Mouse (Mus musculus) CH12.LX (cell line): ENCODE measurements around the gene Atp8b4. TPM values are rescaled to one million over a fixed set of nuclear protein-coding genes. Genes with fewer than 3 reads are reported as not detected.

Experiments
- DNase-seq: peaks from one replicate; pipeline ENCODE4 v3.0.0-alpha.2; 2013; ENCODE audit errors: extremely low read depth
- H3K27ac ChIP-seq: 2 replicates; pipeline ENCODE4 v1.5.1; 2012; ENCODE audit warnings: low read depth, mild to moderate bottlenecking, control low read depth, moderate library complexity; ENCODE audit not compliant: insufficient read depth
- H3K27me3 ChIP-seq: replicated peaks from 2 replicates; pipeline ENCODE3; 2012; ENCODE audit warnings: inconsistent platforms
- H3K36me3 ChIP-seq, 2 experiments: replicated peaks in 1 of 2; 2 replicates each; pipeline versions ENCODE3 to v1.6.1; 2012; ENCODE audit warnings: inconsistent platforms in 1 of 2, low read length in 1 of 2, mild to moderate bottlenecking in 1 of 2, mixed read lengths in 1 of 2, moderate library complexity in 1 of 2; ENCODE audit not compliant: control insufficient read depth in 1 of 2, insufficient read depth in 1 of 2
- H3K4me1 ChIP-seq, 2 experiments: 2 replicates each; pipeline ENCODE4 v1.6.1; 2012; ENCODE audit warnings: inconsistent platforms in 1 of 2, moderate library complexity in 1 of 2; ENCODE audit not compliant: insufficient read depth in 2 of 2, control insufficient read depth in 1 of 2
- H3K4me2 ChIP-seq: 2 replicates; pipeline ENCODE4 v1.6.1; 2012; ENCODE audit warnings: low read depth, mild to moderate bottlenecking, control low read depth; ENCODE audit not compliant: poor library complexity, insufficient read depth, severe bottlenecking
- H3K4me3 ChIP-seq, 3 experiments: fragments of 150-350 bp in 1 of 3; sonication (generic) in 1 of 3; replicated peaks in 1 of 3; 2 replicates each; pipeline versions ENCODE3 to v1.5.1; 2011 to 2012; ENCODE audit warnings: low read depth in 2 of 3, low read length in 2 of 3, mild to moderate bottlenecking in 2 of 3, moderate library complexity in 2 of 3, control low read depth in 1 of 3, improper control_type of control experiment in 1 of 3, inconsistent platforms in 1 of 3, mixed read lengths in 1 of 3; ENCODE audit not compliant: poor library complexity in 1 of 3
- H3K79me2 ChIP-seq: replicated peaks from 2 replicates; pipeline ENCODE4 v1.6.1; 2012; ENCODE audit warnings: mild to moderate bottlenecking, moderate library complexity; ENCODE audit not compliant: control insufficient read depth, poor library complexity, insufficient read depth, severe bottlenecking; ENCODE audit errors: extremely low read depth
- H3K9ac ChIP-seq: 2 replicates; pipeline ENCODE4 v1.6.1; 2012; ENCODE audit warnings: low read depth, mild to moderate bottlenecking, control low read depth, moderate library complexity; ENCODE audit not compliant: insufficient read depth
- H3K9me3 ChIP-seq: replicated peaks from 2 replicates; pipeline ENCODE3; 2012; ENCODE audit warnings: low read length, inconsistent platforms, mixed read lengths
- CTCF ChIP-seq, 2 experiments: IDR thresholded peaks in 1 of 2; conservative IDR thresholded peaks in 1 of 2; 2 replicates each; pipeline ENCODE4 v1.5.1; 2011 to 2012; ENCODE audit warnings: low read depth in 2 of 2, low read length in 2 of 2, improper control_type of control experiment in 1 of 2, inconsistent platforms in 1 of 2, mild to moderate bottlenecking in 1 of 2, moderate library complexity in 1 of 2
- IRF4 ChIP-seq: IDR thresholded peaks from 2 replicates; pipeline ENCODE4 v1.6.1; 2014; ENCODE audit warnings: low read depth, mild to moderate bottlenecking, inconsistent platforms, low read length, improper control_type of control experiment
- JUN ChIP-seq: IDR thresholded peaks from 2 replicates; pipeline ENCODE4 v1.6.1; 2011; ENCODE audit warnings: low read depth, mild to moderate bottlenecking, low read length, improper control_type of control experiment, moderate library complexity; ENCODE audit not compliant: insufficient read depth
- MAX ChIP-seq: IDR thresholded peaks from 2 replicates; pipeline ENCODE4 v1.6.1; 2011; ENCODE audit warnings: low read length, improper control_type of control experiment
- NRF1 ChIP-seq: IDR thresholded peaks from 2 replicates; pipeline ENCODE4 v1.6.1; 2014; ENCODE audit warnings: low read depth, mild to moderate bottlenecking, inconsistent platforms, low read length, improper control_type of control experiment, moderate library complexity
- PAX5 ChIP-seq: IDR thresholded peaks from 2 replicates; pipeline ENCODE4 v1.6.1; 2012; ENCODE audit warnings: low read length, inconsistent platforms, mixed read lengths
- POLR2A ChIP-seq: IDR thresholded peaks from 2 replicates; pipeline ENCODE4 v1.6.1; 2011; ENCODE audit warnings: low read depth, mild to moderate bottlenecking, improper control_type of control experiment, low read length
- SMC3 ChIP-seq: IDR thresholded peaks from 2 replicates; pipeline ENCODE4 v1.6.1; 2011; ENCODE audit warnings: low read depth, low read length, improper control_type of control experiment
- TBP ChIP-seq: conservative IDR thresholded peaks from 2 replicates; pipeline ENCODE4 v1.6.1; 2011; ENCODE audit warnings: low read depth, low read length, improper control_type of control experiment
- TCF12 ChIP-seq: IDR thresholded peaks from 2 replicates; pipeline ENCODE4 v1.6.1; 2014; ENCODE audit warnings: low read depth, mild to moderate bottlenecking, inconsistent platforms, low read length, improper control_type of control experiment
- ZMIZ1 ChIP-seq: IDR thresholded peaks from 2 replicates; pipeline ENCODE4 v1.6.1; 2012; ENCODE audit warnings: low read depth, mild to moderate bottlenecking, inconsistent platforms, low read length, improper control_type of control experiment
- ZNF384 ChIP-seq: IDR thresholded peaks from 2 replicates; pipeline ENCODE4 v1.6.1; 2012; ENCODE audit warnings: low read depth, low read length, improper control_type of control experiment, inconsistent platforms
- dilution Hi-C: fragments of 300-500 bp; cut with MboI; formaldehyde crosslinking; loops from 2 replicates; pipeline ENCODE4 v1.14.3; 2020; ENCODE audit warnings: low sequenced_read_pairs; ENCODE audit not compliant: extremely low pct_unique_long_range_greater_than_20kb, extremely low pct_ligation_motif_present
- in situ Hi-C: fragments of 300-500 bp; cut with MboI; formaldehyde crosslinking; loops from 3 replicates; pipeline ENCODE4 v1.14.3; 2019; ENCODE audit warnings: low sequenced_read_pairs, low pct_ligation_motif_present, low pct_unique_long_range_greater_than_20kb, mixed read lengths
- polyA plus RNA-seq: library from polyadenylated mRNA; unstranded; fragments of >175 nt; gene quantifications from 2 replicates; pipeline ENCODE4 v1.2.1, GENCODE M21; 2012; ENCODE audit warnings: low read depth; ENCODE audit not compliant: insufficient read length
- total RNA-seq, 2 experiments: library from RNA; depleted of rRNA; stranded (reverse); fragments of 300-350 nt in 1 of 2; fragments of >200 nt in 1 of 2; gene quantifications; 2 replicates each; pipeline ENCODE4 v1.2.3; 2012 to 2014

Gene Atp8b4
- total and polyA plus RNA-seq, 3 experiments, result 0.50 to 1.9 (median 0.79) TPM

GRCm38 (mm10) chr2:126287942-126288341 lies 212.5 kb downstream of the Atp8b4 start:
- no peaks in the 10 kb centered on the region for H3K27me3 ChIP-seq
- peaks cover 0 to 3% of the 10 kb centered on the region in 2 experiments; a peak in 1 of 4 replicates for H3K4me1 ChIP-seq
- in situ Hi-C loops (no loop called here), dilution Hi-C loops (no loop called here)
- H3K9me3 ChIP-seq, result no peaks in the 10 kb centered on the region
- H3K79me2 ChIP-seq, result no peaks in the 10 kb centered on the region
- no peak overlapping the region for H3K27ac ChIP-seq
- no peaks in the 10 kb centered on the region for H3K36me3 ChIP-seq
- no peak for DNase-seq
- no peak overlapping the region for H3K4me2 ChIP-seq
- no peak overlapping the region for H3K4me3 ChIP-seq
- no peak overlapping the region for H3K9ac ChIP-seq
- no peak for TF ChIP-seq TBP
- no peak for TF ChIP-seq JUN

- no peak overlapping the region for H3K4me3 ChIP-seq
- no peaks in the 10 kb centered on the region for H3K9me3 ChIP-seq
- no peaks in the 10 kb centered on the region for H3K27me3 ChIP-seq
- no peak for TF ChIP-seq POLR2A
- no peak for TF ChIP-seq TBP
- TF ChIP-seq TCF12, result no peak
- no peak for TF ChIP-seq NRF1
- TF ChIP-seq IRF4, result no peak
- TF ChIP-seq CTCF (conservative IDR thresholded peaks at IDR 0.05 in 1 of 2, IDR thresholded peaks at IDR 0.05 in 1 of 2; ENCODE audit: low read depth in 2 of 2, low read length in 2 of 2), result no peak
- no peak for TF ChIP-seq ZNF384
- TF ChIP-seq SMC3, result no peak
- H3K9ac ChIP-seq, result no peak overlapping the region
- dilution Hi-C loops (no loop called here), in situ Hi-C loops (no loop called here)
- H3K4me1 ChIP-seq, result peaks cover 0 to 3% of the 10 kb centered on the region in 2 experiments; a peak in 1 of 4 replicates
- no peaks in the 10 kb centered on the region for H3K36me3 ChIP-seq
- no peak for DNase-seq
- H3K4me2 ChIP-seq, result no peak overlapping the region
- H3K27ac ChIP-seq, result no peak overlapping the region
- no peaks in the 10 kb centered on the region for H3K79me2 ChIP-seq
These were observed 214.1 kb downstream of the Atp8b4 start for GRCm38 (mm10) chr2:126286420-126286819.

- dilution Hi-C loops (no loop called here), in situ Hi-C loops (no loop called here)
- Histone ChIP-seq H3K27me3 (no peaks in the 10 kb centered on the region), H3K4me1 (peaks cover 0 to 3% of the 10 kb centered on the region in 2 experiments; a peak in 1 of 4 replicates), H3K9me3 (no peaks in the 10 kb centered on the region), H3K36me3 (no peaks in the 10 kb centered on the region), H3K27ac (no peak overlapping the region), H3K79me2 (no peaks in the 10 kb centered on the region), H3K9ac (no peak overlapping the region), H3K4me3 (no peak overlapping the region), H3K4me2 (no peak overlapping the region)
- DNase-seq, result no peak
- TF ChIP-seq MAX (no peak), TCF12 (no peak), ZMIZ1 (no peak), PAX5 (no peak), CTCF (conservative IDR thresholded peaks at IDR 0.05 in 1 of 2, IDR thresholded peaks at IDR 0.05 in 1 of 2; ENCODE audit: low read depth in 2 of 2, low read length in 2 of 2) (no peak)
- TF ChIP-seq, all 38 proteins: peak for 0
These were observed 216.4 kb downstream of the Atp8b4 start for GRCm38 (mm10) chr2:126284071-126284470.
